Mouse (Mus musculus) E14TG2a.4 (cell line): Measurements from ENCODE around the gene Tstd1.

Source experiments
- H3K27me3 ChIP-seq: 2 replicates; pipeline ENCODE4 v1.6.1; 2014; ENCODE audit warnings: low read length, control low read depth; ENCODE audit not compliant: insufficient read depth
- H3K36me3 ChIP-seq: 2 replicates; pipeline ENCODE4 v1.6.1; 2014; ENCODE audit warnings: low read length, control low read depth; ENCODE audit not compliant: insufficient read depth
- H3K4me1 ChIP-seq: replicated peaks from 2 replicates; pipeline ENCODE4 v1.6.1; 2014; ENCODE audit warnings: low read depth, low read length, control low read depth
- H3K4me3 ChIP-seq: replicated peaks from 2 replicates; pipeline ENCODE4 v1.5.1; 2014; ENCODE audit warnings: mild to moderate bottlenecking, low read length
- H3K9me3 ChIP-seq: 2 replicates; pipeline ENCODE4 v1.6.1; 2014; ENCODE audit warnings: low read length, control low read depth
- CTCF ChIP-seq: conservative IDR thresholded peaks from 2 replicates; pipeline ENCODE4 v1.5.1; 2014; ENCODE audit warnings: low read length
- NANOG ChIP-seq: IDR thresholded peaks from 2 replicates; pipeline ENCODE4 v1.6.1; 2014; ENCODE audit warnings: borderline replicate concordance, low read length, mixed read lengths
- POU5F1 ChIP-seq: IDR thresholded peaks from 2 replicates; pipeline ENCODE4 v1.6.1; 2014; ENCODE audit warnings: low read length, borderline replicate concordance

Gene Tstd1

DNA sequence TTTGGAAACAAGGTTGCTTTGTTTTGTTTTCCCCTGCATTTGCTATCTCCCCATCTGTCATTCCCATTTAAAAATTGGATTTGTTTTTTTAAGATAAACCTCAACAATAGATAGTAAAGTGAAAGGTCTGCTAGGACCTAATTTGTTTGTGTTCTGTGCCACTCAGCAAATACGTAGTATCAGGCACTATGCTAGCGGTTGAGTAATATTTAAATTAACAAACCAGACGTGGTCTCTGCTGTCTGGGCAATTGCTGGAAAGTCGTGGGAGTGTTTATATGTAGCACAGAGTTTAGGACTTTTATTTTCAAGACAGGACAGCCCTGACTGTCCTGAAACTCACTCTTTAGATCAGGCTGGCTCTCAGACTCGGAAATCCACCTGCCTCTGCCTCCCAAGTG lies 33.9 kb downstream of the Tstd1 start:
- Histone ChIP-seq H3K4me1 (peaks cover 71% of the 10 kb centered on the region), H3K27me3 (no peaks in the 10 kb centered on the region), H3K4me3 (no peak overlapping the region), H3K9me3 (no peaks in the 10 kb centered on the region), H3K36me3 (peaks cover 6% of the 10 kb centered on the region)
- TF ChIP-seq NANOG, result no peak
- no peak for TF ChIP-seq CTCF
- TF ChIP-seq POU5F1, result no peak

DNA sequence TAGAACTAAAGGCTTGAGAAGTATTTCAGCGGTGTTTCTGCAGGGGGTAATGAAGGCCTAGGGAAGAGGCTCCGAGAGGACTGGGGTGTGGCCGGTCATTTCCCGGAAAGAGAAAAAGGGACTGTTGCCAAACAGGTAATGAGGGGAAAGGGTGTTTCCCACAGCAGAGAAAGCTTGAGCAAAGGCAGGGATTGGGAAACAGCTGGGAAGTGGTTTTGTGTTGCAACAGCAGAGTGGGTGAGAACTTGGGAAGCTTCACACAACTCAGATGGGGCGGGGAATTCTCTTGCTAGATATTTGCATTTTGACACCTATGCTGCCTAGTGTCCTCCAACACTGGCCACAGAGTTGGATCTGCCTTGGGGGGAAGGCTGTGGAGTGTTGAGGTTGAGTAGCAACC lies 34.3 kb downstream of the Tstd1 start:
- TF ChIP-seq CTCF (no peak), POU5F1 (no peak), NANOG (no peak)

DNA sequence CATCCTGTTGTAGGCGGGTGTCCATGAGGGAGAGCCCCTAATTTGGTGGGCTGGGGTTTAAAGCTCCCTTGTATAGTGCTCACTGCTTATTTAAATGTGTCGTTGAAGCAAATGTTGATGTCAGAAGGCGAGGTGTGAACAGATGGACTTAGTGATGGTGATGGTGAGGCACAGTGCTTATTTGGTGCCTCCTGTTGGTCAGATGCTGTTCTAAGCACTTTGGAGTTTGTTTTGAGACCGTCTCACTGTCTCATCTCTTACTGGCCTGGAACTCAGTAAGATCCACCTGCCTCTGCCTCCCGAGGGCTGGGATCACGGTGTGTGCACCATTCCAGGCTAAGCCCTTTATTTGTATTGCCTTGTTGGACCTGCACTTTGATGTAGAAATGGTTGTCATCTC lies 36.3 kb downstream of the Tstd1 start:
- Histone ChIP-seq H3K9me3 (no peaks in the 10 kb centered on the region), H3K4me1 (peaks cover 64% of the 10 kb centered on the region), H3K27me3 (no peaks in the 10 kb centered on the region), H3K4me3 (no peak overlapping the region), H3K36me3 (peaks cover 6% of the 10 kb centered on the region)
- TF ChIP-seq NANOG (no peak), CTCF (no peak), POU5F1 (no peak)

More for the DNA sequence above, 34.3 kb downstream of the Tstd1 start:
- Histone ChIP-seq H3K9me3 (no peaks in the 10 kb centered on the region), H3K4me1 (peaks cover 67% of the 10 kb centered on the region), H3K36me3 (peaks cover 6% of the 10 kb centered on the region), H3K27me3 (no peaks in the 10 kb centered on the region), H3K4me3 (no peak overlapping the region)

DNA sequence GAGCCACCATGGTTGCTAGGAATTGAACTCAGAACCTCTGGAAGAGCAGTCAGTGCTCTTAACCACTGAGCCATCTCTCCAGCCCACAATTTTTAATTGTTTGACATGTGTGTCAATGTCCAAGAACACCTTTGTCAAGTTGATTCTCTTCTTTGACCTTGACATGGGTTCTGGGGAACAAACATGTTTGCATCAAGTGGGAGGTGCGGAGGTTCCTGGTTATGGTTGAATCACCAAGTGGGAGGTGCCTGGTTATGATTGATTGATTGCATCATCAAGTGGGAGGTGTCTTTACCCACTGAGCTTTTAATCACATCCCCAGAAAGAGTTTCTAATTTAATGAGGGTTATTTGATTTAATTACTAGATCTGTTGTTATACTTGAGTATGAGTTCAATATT lies 38.9 kb downstream of the Tstd1 start:
- no peaks in the 10 kb centered on the region for H3K27me3 ChIP-seq
- H3K4me1 ChIP-seq, result peaks cover 63% of the 10 kb centered on the region
- peaks cover 30% of the 10 kb centered on the region for H3K36me3 ChIP-seq
- no peak for TF ChIP-seq POU5F1
- TF ChIP-seq NANOG, result no peak
- TF ChIP-seq CTCF, result no peak
- no peak overlapping the region for H3K4me3 ChIP-seq
- no peaks in the 10 kb centered on the region for H3K9me3 ChIP-seq

DNA sequence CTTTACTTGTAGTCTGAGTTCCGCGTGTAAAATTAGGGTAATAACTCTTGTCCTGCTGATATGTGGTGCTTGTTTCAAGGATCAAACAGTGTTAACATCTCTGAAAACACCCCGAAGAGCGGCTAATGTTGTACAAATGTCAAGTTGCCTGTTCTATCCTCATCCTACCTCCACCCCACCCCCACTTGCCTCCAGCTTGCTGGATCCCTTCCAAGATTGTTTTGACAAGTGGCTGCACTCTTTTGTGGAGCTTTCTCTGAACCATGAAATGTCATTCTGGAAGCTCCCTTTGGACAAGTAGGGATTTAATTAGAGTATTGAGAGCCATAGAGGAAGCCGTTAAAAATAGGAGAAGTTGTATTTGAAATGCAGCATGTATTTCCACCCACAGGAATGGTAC lies 41.1 kb downstream of the Tstd1 start:
- Histone ChIP-seq H3K9me3 (no peaks in the 10 kb centered on the region), H3K36me3 (peaks cover 42% of the 10 kb centered on the region), H3K27me3 (no peaks in the 10 kb centered on the region), H3K4me1 (peaks cover 45% of the 10 kb centered on the region), H3K4me3 (no peak overlapping the region)
- no peak for TF ChIP-seq CTCF
- TF ChIP-seq POU5F1, result no peak
- TF ChIP-seq NANOG, result no peak

DNA sequence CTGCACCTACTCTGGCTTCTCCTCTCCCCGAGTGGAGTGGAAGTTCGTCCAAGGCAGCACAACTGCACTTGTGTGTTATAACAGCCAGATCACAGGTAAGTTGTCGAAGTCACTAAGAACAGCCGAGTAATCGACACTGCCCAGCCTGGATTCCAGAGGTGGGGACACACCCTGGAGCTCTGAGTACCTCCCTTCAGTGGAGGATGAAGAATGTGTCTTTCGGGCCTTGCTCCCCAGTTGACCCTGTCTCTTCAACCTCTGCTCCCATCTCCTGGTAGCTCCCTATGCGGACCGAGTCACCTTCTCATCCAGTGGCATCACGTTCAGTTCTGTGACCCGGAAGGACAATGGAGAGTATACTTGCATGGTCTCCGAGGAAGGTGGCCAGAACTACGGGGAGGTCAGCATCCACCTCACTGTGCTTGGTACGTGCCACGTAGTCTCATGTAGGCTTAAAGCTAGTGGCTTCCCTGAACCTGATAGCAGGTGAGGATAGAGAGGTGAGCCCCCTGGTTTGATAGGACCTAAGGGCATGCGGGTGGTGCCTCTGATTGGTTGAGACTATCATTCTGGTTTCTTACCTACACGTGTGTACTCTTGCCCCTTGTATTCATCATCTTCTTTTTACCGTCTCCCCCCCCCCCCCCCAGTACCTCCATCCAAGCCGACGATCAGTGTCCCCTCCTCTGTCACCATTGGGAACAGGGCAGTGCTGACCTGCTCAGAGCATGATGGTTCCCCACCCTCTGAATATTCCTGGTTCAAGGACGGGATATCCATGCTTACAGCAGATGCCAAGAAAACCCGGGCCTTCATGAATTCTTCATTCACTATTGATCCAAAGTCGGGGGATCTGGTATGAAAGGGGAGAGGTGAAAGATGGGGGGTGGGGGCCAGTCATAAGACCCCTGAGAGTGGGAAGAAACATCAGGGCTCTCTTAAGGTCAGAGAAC lies 42.2 kb downstream of the Tstd1 start:
- Histone ChIP-seq H3K36me3 (peaks cover 42% of the 10 kb centered on the region), H3K4me1 (peaks cover 50% of the 10 kb centered on the region), H3K27me3 (no peaks in the 10 kb centered on the region), H3K4me3 (peak overlapping the region; percentile 37; the same call in 1 of the 2 replicates), H3K9me3 (no peaks in the 10 kb centered on the region)
- TF ChIP-seq CTCF (no peak), POU5F1 (no peak), NANOG (no peak)

DNA sequence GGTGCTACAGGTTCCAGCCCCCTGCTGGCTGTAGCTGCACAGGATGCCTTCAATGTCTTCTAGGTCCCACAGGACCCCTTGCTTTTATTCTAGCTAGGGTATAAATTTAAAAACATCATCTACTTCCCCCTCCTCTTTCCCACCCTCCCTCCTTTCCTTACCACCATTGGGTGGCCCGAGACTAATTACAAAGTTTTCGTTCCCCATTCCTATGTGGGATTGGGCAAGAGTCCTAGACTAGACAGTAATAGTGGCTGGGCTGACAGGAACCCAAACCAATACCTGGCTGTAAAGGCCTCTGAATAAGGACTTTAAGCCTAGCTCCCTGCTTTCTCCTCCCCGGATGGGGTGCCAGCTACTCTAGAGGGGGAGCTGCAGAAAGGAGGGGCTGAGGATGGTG lies 44.5 kb downstream of the Tstd1 start:
- H3K4me3 ChIP-seq, result no peak overlapping the region
- peaks cover 52% of the 10 kb centered on the region for H3K4me1 ChIP-seq
- no peaks in the 10 kb centered on the region for H3K27me3 ChIP-seq
- TF ChIP-seq NANOG (no peak), CTCF (no peak), POU5F1 (no peak)
- H3K9me3 ChIP-seq, result no peaks in the 10 kb centered on the region
- H3K36me3 ChIP-seq, result peaks cover 42% of the 10 kb centered on the region

DNA sequence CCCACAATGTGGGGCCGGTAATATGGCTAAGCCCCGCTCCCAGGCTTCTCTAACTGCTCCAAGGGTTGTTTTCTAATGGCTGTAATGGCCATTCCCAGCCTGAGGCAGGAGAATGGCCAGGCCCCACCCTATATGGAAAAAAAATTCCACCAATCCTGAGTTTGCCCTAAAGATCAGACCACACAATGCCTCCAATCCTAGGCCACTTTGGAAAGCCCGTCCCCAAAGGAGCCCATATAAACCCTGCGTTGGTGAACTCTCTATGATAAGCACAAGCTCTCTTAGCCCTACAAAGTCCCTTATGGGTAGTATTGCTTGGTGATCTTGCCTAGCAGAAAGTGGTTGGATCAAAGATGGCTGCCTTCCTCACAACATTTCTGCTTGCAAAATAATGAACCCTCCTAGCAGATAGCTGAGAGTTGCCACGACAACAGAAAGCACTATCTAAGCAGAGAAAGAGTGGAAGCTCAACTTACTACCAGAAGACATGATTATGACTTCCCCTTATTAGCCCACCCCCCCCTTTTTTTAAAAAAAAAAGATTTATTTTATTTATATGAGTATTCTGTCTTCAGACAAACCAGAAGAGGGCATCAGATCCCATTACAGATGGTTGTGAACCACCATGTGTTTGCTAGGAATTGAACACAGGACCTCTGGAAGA lies 47.2 kb downstream of the Tstd1 start:
- peaks cover 34% of the 10 kb centered on the region for H3K36me3 ChIP-seq
- no peaks in the 10 kb centered on the region for H3K9me3 ChIP-seq
- no peaks in the 10 kb centered on the region for H3K27me3 ChIP-seq
- TF ChIP-seq CTCF (no peak), POU5F1 (no peak), NANOG (no peak)
- no peak overlapping the region for H3K4me3 ChIP-seq
- H3K4me1 ChIP-seq, result peaks cover 52% of the 10 kb centered on the region
